Mouse (Mus musculus) MEL (cell line): ENCODE measurements around the gene Gm20696.

Source experiments
- CHD1 ChIP-seq: IDR thresholded peaks from 2 replicates; pipeline ENCODE4 v1.6.1; 2012; ENCODE audit warnings: low read depth, mild to moderate bottlenecking, inconsistent platforms, low read length, improper control_type of control experiment
- CTCF ChIP-seq, 3 experiments: IDR thresholded peaks in 2 of 3; conservative IDR thresholded peaks in 1 of 3; 2 replicates each; pipeline ENCODE4 v1.5.1; 2011 to 2012; ENCODE audit warnings: low read length in 3 of 3, low read depth in 2 of 3, mild to moderate bottlenecking in 2 of 3, improper control_type of control experiment in 1 of 3, inconsistent platforms in 1 of 3, mixed read lengths in 1 of 3, moderate library complexity in 1 of 3; ENCODE audit not compliant: control insufficient read depth in 1 of 3, insufficient read depth in 1 of 3, poor library complexity in 1 of 3, severe bottlenecking in 1 of 3
- GATA1 ChIP-seq: IDR thresholded peaks from 2 replicates; pipeline ENCODE4 v1.6.1; 2011; ENCODE audit warnings: low read depth, low read length, improper control_type of control experiment
- MAFK ChIP-seq: IDR thresholded peaks from 2 replicates; pipeline ENCODE4 v1.6.1; 2011; ENCODE audit warnings: low read depth, mild to moderate bottlenecking, low read length, improper control_type of control experiment, borderline replicate concordance
- NELFE ChIP-seq: IDR thresholded peaks from 2 replicates; pipeline ENCODE4 v1.6.1; 2011; ENCODE audit warnings: low read depth, low read length, improper control_type of control experiment
- POLR2A ChIP-seq, 2 experiments: IDR thresholded peaks; 2 replicates each; pipeline ENCODE4 v1.6.1; 2011 to 2012; ENCODE audit warnings: low read length in 2 of 2, mild to moderate bottlenecking in 2 of 2, control low read depth in 1 of 2, improper control_type of control experiment in 1 of 2, low read depth in 1 of 2, moderate library complexity in 1 of 2; ENCODE audit not compliant: control insufficient read depth in 1 of 2, insufficient read depth in 1 of 2, poor library complexity in 1 of 2
- SIN3A ChIP-seq: IDR thresholded peaks from 2 replicates; pipeline ENCODE4 v1.6.1; 2012; ENCODE audit warnings: low read length, improper control_type of control experiment, inconsistent platforms
- UBTF ChIP-seq: IDR thresholded peaks from 2 replicates; pipeline ENCODE4 v1.6.1; 2012; ENCODE audit warnings: low read depth, mild to moderate bottlenecking, inconsistent platforms, low read length, improper control_type of control experiment, moderate library complexity, borderline replicate concordance; ENCODE audit not compliant: insufficient read depth
- USF1 ChIP-seq: IDR thresholded peaks from 2 replicates; pipeline ENCODE4 v1.6.1; 2014; ENCODE audit warnings: low read depth, mild to moderate bottlenecking, inconsistent platforms, low read length, improper control_type of control experiment, moderate library complexity
- ZNF384 ChIP-seq: IDR thresholded peaks from 2 replicates; pipeline ENCODE4 v1.6.1; 2012; ENCODE audit warnings: low read depth, mild to moderate bottlenecking, inconsistent platforms, low read length, improper control_type of control experiment

DNA sequence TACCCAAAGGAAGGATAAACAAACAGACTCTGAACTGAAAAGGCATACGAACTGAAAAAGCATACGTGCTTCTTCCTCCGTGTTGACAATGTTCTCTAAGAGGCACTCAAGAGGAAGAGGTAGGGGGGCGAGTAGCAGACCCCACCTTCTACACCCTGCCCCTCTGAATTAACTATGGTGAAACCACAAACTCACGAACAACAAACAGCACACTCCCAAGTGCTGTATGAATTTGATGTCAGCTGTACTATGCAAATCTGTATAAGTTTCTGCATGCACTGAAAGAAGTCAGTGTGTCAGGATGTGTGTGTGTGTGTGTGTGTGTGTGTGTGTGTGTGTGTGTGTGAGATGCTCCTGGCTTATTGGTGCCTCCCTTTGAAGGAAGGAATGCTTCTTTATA lies 271.8 kb downstream of the Gm20696 start:
- no peak for TF ChIP-seq GATA1
- TF ChIP-seq USF1 = no peak
- TF ChIP-seq NELFE = no peak
- TF ChIP-seq CTCF (IDR thresholded peaks at IDR 0.05 in 2 of 3, conservative IDR thresholded peaks at IDR 0.05 in 1 of 3; ENCODE audit: control insufficient read depth in 1 of 3, insufficient read depth in 1 of 3, low read depth in 2 of 3, low read length in 3 of 3, poor library complexity in 1 of 3, severe bottlenecking in 1 of 3) = no peak
- no peak for TF ChIP-seq ZNF384
- no peak for TF ChIP-seq MAFK
- TF ChIP-seq CHD1 = no peak
- no peak for TF ChIP-seq POLR2A (IDR thresholded peaks at IDR 0.05; ENCODE audit: control insufficient read depth in 1 of 2, insufficient read depth in 1 of 2, low read depth in 1 of 2, low read length in 2 of 2, poor library complexity in 1 of 2)
- no peak for TF ChIP-seq SIN3A
- no peak for TF ChIP-seq UBTF
